In genomic region chr16:23337317-23337716, GRCm38 (mm10) we compare ENCODE assay signal across 27 mouse cellular contexts.
DNase-seq lines count a peak whose midpoint lies in the region; ATAC-seq and TF ChIP-seq lines count a peak whose summit lies in the region.
"Had no signal": no experiment of that assay in that cellular context is flagged by ENCODE, and none has a peak within 500 bp of the region (broad histone marks: within the 10 kb centered on the region; RNA-seq: fewer than 3 reads in every experiment).

No protein-coding gene starts in this region.

- peaks cover 2% of the 10 kb centered on the region; the same call in 1 of the 2 replicates for H3K4me1 ChIP-seq in liver, embryonic 15.5 days (replicated peaks)
- H3K4me1 ChIP-seq in liver, embryonic 11.5 days (replicated peaks; ENCODE audit: control insufficient read depth, insufficient read depth, low read length) = peaks cover 2% of the 10 kb centered on the region; the same call in 1 of the 2 replicates
- H3K4me1 ChIP-seq in liver, embryonic 16.5 days (ENCODE audit: control insufficient read depth, low read depth, low read length) = peaks cover 2% of the 10 kb centered on the region; the same call in 1 of the 2 replicates
- no peaks in the 10 kb centered on the region; the same call in 1 of the 2 replicates for H3K4me1 ChIP-seq in intestine, postnatal 0 days (replicated peaks; ENCODE audit: control insufficient read depth, insufficient read depth, low read length)
- H3K4me1 ChIP-seq in embryonic facial prominence, embryonic 10.5 days = no peaks in the 10 kb centered on the region; the same call in 1 of the 2 replicates
- H3K4me1 ChIP-seq: forebrain, embryonic 13.5 days; heart, embryonic 10.5 days had no signal

- H3K36me3 ChIP-seq in liver, embryonic 15.5 days (replicated peaks) = peaks cover 16% of the 10 kb centered on the region
- no peaks in the 10 kb centered on the region; the same call in 1 of the 2 replicates for H3K36me3 ChIP-seq in liver, embryonic 11.5 days (ENCODE audit: control insufficient read depth, insufficient read depth, low read length)
- H3K36me3 ChIP-seq in liver, embryonic 16.5 days (ENCODE audit: control insufficient read depth, insufficient read depth) = no peaks in the 10 kb centered on the region; the same call in 1 of the 2 replicates
- no peaks in the 10 kb centered on the region for H3K36me3 ChIP-seq in intestine, postnatal 0 days (ENCODE audit: control insufficient read depth, insufficient read depth)
- peaks cover 64% of the 10 kb centered on the region for H3K36me3 ChIP-seq in embryonic facial prominence, embryonic 10.5 days (replicated peaks)

- H3K9ac ChIP-seq in liver, embryonic 15.5 days = no peak overlapping the region
- H3K9ac ChIP-seq in liver, embryonic 11.5 days (ENCODE audit: low read depth, low read length) = no peak overlapping the region
- no peak overlapping the region for H3K9ac ChIP-seq in liver, embryonic 16.5 days (ENCODE audit: low read depth, low read length)
- no peak overlapping the region for H3K9ac ChIP-seq in intestine, postnatal 0 days (ENCODE audit: low read depth, low read length)
- H3K9ac ChIP-seq: forebrain, embryonic 13.5 days; heart, embryonic 13.5 days; hindbrain, embryonic 14.5 days had no signal

- no peak overlapping the region for H3K4me2 ChIP-seq in liver, embryonic 15.5 days
- no peak overlapping the region for H3K4me2 ChIP-seq in liver, embryonic 11.5 days
- H3K4me2 ChIP-seq in liver, embryonic 16.5 days (ENCODE audit: low read depth, low read length) = no peak overlapping the region
- H3K4me2 ChIP-seq in intestine, postnatal 0 days (replicated peaks; ENCODE audit: low read depth) = no peak overlapping the region
- H3K4me2 ChIP-seq: forebrain, embryonic 13.5 days; heart, embryonic 13.5 days; hindbrain, embryonic 14.5 days had no signal

- H3K27me3 ChIP-seq in liver, embryonic 15.5 days = no peaks in the 10 kb centered on the region
- no peaks in the 10 kb centered on the region for H3K27me3 ChIP-seq in liver, embryonic 11.5 days (replicated peaks; ENCODE audit: control insufficient read depth, insufficient read depth, low read length)
- H3K27me3 ChIP-seq in liver, embryonic 16.5 days (ENCODE audit: control insufficient read depth, insufficient read depth, low read depth, low read length) = no peaks in the 10 kb centered on the region
- no peaks in the 10 kb centered on the region for H3K27me3 ChIP-seq in intestine, postnatal 0 days (replicated peaks; ENCODE audit: control insufficient read depth, insufficient read depth, low read length)
- no peaks in the 10 kb centered on the region for H3K27me3 ChIP-seq in embryonic facial prominence, embryonic 10.5 days (replicated peaks; ENCODE audit: low read depth, poor library complexity, severe bottlenecking)
- H3K27me3 ChIP-seq: forebrain, embryonic 13.5 days; heart, embryonic 13.5 days; Patski had no signal

- ATAC-seq in liver, embryonic 15.5 days (ENCODE audit: insufficient read depth) = peak; percentile 28; the same call in 1 of the 2 replicates
- ATAC-seq in liver, embryonic 11.5 days (replicated peaks; ENCODE audit: low FRiP score) = no peak
- peak; percentile 48; the same call in 1 of the 2 replicates for ATAC-seq in liver, embryonic 16.5 days (ENCODE audit: low read depth)
- ATAC-seq in intestine, postnatal 0 days = no peak
- ATAC-seq: forebrain, embryonic 13.5 days; forebrain, embryonic 16.5 days; hindbrain, postnatal 0 days; Patski had no signal

- no peaks in the 10 kb centered on the region for H3K9me3 ChIP-seq in liver, embryonic 15.5 days (replicated peaks)
- H3K9me3 ChIP-seq in liver, embryonic 11.5 days (ENCODE audit: control insufficient read depth, low read length) = no peaks in the 10 kb centered on the region; the same call in 1 of the 2 replicates
- no peaks in the 10 kb centered on the region for H3K9me3 ChIP-seq in liver, embryonic 16.5 days (replicated peaks; ENCODE audit: control insufficient read depth, low read length)
- no peaks in the 10 kb centered on the region for H3K9me3 ChIP-seq in intestine, postnatal 0 days (ENCODE audit: control insufficient read depth)
- no peaks in the 10 kb centered on the region for H3K9me3 ChIP-seq in embryonic facial prominence, embryonic 10.5 days
- H3K9me3 ChIP-seq: forebrain, embryonic 13.5 days; heart, embryonic 10.5 days had no signal

- H3K27ac ChIP-seq in liver, embryonic 15.5 days (replicated peaks) = 0 out of 2 replicates have a peak overlapping the region, but pooled peaks have one; percentile 2
- no peak overlapping the region for H3K27ac ChIP-seq in liver, embryonic 11.5 days (ENCODE audit: low read depth, low read length)
- no peak overlapping the region for H3K27ac ChIP-seq in liver, embryonic 16.5 days (ENCODE audit: low read length)
- no peak overlapping the region for H3K27ac ChIP-seq in intestine, postnatal 0 days (ENCODE audit: low read depth, low read length)
- no peak overlapping the region for H3K27ac ChIP-seq in embryonic facial prominence, embryonic 10.5 days (replicated peaks)
- H3K27ac ChIP-seq: forebrain, embryonic 10.5 days; forebrain, embryonic 13.5 days; heart, adult 2 months; heart, embryonic 10.5 days; heart, embryonic 13.5 days; hindbrain, embryonic 14.5 days; hindbrain, postnatal 0 days had no signal

- H3K4me3 ChIP-seq in liver, embryonic 15.5 days (replicated peaks) = no peak overlapping the region
- no peak overlapping the region for H3K4me3 ChIP-seq in liver, embryonic 11.5 days (ENCODE audit: low read depth, low read length)
- H3K4me3 ChIP-seq in liver, embryonic 16.5 days (ENCODE audit: low read depth, low read length) = no peak overlapping the region
- H3K4me3 ChIP-seq in intestine, postnatal 0 days (ENCODE audit: low read depth, low read length) = no peak overlapping the region
- no peak overlapping the region for H3K4me3 ChIP-seq in embryonic facial prominence, embryonic 10.5 days
- H3K4me3 ChIP-seq: forebrain, embryonic 10.5 days; forebrain, embryonic 13.5 days; heart, adult 2 months; heart, embryonic 10.5 days; heart, embryonic 13.5 days had no signal

- no peak for TF ChIP-seq CTCF in intestine, postnatal 0 days (IDR thresholded peaks at IDR 0.05; ENCODE audit: low read depth)

- WGBS in liver, embryonic 15.5 days (ENCODE audit: insufficient replicate concordance) = 35% methylated on average over 4 of the region's 4 CpGs
- 44% methylated on average over 4 of the region's 4 CpGs for WGBS in liver, embryonic 11.5 days
- WGBS in liver, embryonic 16.5 days (ENCODE audit: insufficient replicate concordance) = 25% methylated on average over 4 of the region's 4 CpGs
- WGBS in intestine, postnatal 0 days = 25% methylated on average over 4 of the region's 4 CpGs
- WGBS in embryonic facial prominence, embryonic 10.5 days = 61% methylated on average over 4 of the region's 4 CpGs

- peak; percentile 45 for DNase-seq in adrenal gland, adult 2 months
- no peak for DNase-seq in adrenal gland, postnatal 10 days
- no peak for DNase-seq in liver, embryonic 11.5 days (ENCODE audit: low spot score)
- peak; percentile 11 for DNase-seq in NIH3T3 (ENCODE audit: low read depth)
- DNase-seq in embryonic facial prominence, embryonic 10.5 days (ENCODE audit: low spot score) = no peak
- DNase-seq: adrenal gland, adult 8-10 months; adrenal gland, postnatal 36 days; cerebellum, adult 11 months; cerebellum, adult 2 months; cerebellum, adult 9-11 months; cerebellum, postnatal 25 days; gastrocnemius, postnatal 10 days; gastrocnemius, postnatal 36 days; heart, adult 2 months; heart, postnatal 14 days; heart, postnatal 4 days had no signal

Comparison
In these comparisons a context has a peak if more than half of its experiments do, and no peak if none do; other contexts are left out.
1. DNase-seq: peak in adrenal gland, adult 2 months (single experiment) and NIH3T3 (single experiment); none in adrenal gland, postnatal 10 days (single experiment), liver, embryonic 11.5 days (single experiment) and embryonic facial prominence, embryonic 10.5 days (single experiment).
2. ATAC-seq: peak in liver, embryonic 15.5 days (single experiment) and liver, embryonic 16.5 days (single experiment); none in liver, embryonic 11.5 days (single experiment) and intestine, postnatal 0 days (single experiment).